Mouse (Mus musculus): ENCODE measurements around the gene Kif22. TPM values are rescaled to one million over a fixed set of nuclear protein-coding genes. Genes with fewer than 3 reads are reported as not detected.
A peak's percentile ranks its signal among the peaks of the same experiment; 100 is the strongest.
"Not testable (repeated sequence)": the region's sequence is repeated elsewhere in the genome, so short reads cannot be mapped to it uniquely, and the experiment has no call there.

The Kif22 gene
- 10 to 100 TPM; 38.7 to 48.2 TPM for polyA plus RNA-seq (2017; shearing (Covaris generic))

DNA sequence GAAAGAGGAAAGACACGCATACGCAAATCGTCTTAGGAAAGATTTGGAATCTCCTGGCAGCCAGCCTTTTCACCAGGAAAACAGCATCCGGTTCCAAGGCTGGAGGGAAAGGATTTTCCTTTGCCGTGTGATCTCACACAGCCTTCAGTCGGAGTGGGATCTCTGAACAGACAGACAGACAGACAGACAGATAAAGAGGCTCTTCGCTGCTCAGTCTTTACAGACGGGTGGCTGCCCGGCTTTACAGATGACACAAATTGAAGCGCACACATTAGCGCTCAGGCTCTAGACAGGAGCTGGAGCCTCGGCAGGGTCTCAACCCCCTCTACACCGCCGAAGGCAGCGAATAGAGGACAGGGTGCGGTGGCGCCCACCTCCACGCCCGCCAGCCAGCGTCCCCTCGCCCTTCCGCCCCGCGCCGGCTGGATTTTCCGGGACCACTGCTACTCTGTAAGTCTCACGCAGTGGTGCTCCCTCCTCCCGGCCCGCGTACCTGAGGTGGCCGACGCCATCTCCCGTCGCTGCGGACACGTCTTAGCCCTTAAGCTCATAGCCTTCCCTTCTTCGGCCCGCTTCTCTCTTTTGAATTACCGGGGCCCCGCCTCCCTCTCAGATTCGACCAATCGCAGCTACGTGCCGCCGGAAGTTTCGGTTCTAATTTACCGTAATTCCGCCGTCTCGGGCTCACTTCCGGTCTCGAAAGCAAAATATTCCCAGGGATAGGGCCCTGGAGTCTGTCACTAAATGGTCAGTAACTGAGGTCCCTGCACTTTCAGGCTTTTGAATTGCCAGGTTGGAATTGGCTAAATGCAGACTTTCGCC, at the start of gene Kif22:
Kif22 (minus strand) TSS at position 621 of the 822 bp plus-strand sequence.
- ATAC-seq, result peak; percentile 80

DNA sequence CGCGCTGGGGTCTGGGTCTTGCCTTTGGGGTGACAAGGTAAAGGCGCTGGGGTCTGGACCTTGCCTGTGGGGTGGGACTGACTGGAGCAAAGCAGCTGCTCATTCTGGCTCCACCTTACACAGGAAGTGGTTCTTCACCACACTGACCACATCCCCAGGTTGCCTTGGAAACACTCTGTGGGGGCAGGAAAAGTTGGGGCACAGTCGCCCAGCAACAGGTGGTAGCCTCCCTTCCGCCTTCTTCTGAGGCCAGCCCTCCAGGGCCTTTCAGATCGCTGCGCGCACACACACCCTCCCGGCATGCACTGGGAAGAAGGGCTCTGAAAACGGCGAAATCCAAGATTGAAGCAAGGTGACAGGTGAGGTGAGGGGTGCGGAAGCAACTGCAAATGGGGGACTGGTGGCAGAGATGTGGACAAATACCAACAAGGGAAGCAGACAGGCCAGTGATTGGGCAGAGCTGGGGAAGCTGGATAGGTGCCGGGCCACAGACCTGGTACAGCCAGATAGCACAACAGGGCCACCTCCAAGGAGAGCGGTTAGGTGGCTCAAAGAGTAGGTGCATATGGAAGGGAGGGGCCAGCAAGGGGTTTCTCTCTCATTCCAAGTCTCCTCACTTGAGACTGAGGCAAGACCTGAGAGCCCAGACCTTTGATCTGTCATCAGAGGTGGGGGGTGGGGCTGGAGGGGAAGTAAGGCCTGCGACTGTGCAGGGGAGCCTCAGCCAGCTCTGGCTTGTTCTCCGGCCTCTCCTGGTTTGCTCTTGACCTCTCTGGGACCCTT, 49.0 kb upstream of the Kif22 start, which contains the start of gene AI467606:
AI467606 (plus strand) TSS at position 246 of the 783 bp plus-strand sequence.
- ATAC-seq, result peak; percentile 95

DNA sequence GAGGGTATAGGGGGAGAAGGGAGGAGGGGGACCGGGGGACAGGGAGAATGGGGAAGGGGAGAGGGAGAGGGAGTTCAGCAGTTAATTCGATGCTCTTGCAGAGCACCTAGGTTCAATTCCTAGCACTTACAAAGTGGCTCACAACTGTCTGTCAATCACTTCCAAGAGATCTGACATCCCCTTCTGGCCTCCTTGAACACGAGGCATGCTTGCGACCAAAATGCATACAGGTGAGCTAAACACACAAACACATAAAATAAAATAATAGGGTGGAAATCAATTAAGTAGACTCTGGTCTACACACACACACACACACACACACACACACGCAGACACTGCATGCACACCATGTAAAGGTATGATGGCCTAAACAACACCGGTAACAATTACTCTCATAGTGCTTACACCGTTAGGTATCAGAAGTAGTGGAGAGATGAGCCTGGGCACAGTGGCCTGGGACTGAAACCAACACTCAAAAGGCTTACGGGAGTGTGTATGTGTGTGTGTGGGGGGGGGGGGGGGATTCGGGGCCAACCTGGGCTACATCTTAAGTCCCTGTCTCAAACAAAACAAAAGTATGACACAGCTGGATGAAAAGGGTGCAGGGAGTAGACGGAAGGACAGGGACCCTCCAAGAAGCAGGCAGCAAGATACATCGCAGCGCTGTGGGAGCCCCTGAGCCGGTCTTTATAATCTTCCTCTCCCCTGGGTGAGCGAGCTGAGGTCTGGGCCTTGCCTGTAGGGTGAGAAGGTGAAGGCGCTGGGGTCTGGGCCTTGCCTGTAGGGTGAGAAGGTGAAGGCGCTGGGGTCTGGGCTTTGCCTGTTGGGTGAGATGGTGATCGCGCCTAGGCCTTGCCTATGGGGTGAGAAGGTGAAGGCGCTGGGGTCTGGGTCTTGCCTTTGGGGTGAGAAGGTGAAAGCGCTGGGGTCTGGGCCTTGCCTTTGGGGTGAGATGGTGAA, 48.2 kb upstream of the Kif22 start:
- no peak for ATAC-seq

DNA sequence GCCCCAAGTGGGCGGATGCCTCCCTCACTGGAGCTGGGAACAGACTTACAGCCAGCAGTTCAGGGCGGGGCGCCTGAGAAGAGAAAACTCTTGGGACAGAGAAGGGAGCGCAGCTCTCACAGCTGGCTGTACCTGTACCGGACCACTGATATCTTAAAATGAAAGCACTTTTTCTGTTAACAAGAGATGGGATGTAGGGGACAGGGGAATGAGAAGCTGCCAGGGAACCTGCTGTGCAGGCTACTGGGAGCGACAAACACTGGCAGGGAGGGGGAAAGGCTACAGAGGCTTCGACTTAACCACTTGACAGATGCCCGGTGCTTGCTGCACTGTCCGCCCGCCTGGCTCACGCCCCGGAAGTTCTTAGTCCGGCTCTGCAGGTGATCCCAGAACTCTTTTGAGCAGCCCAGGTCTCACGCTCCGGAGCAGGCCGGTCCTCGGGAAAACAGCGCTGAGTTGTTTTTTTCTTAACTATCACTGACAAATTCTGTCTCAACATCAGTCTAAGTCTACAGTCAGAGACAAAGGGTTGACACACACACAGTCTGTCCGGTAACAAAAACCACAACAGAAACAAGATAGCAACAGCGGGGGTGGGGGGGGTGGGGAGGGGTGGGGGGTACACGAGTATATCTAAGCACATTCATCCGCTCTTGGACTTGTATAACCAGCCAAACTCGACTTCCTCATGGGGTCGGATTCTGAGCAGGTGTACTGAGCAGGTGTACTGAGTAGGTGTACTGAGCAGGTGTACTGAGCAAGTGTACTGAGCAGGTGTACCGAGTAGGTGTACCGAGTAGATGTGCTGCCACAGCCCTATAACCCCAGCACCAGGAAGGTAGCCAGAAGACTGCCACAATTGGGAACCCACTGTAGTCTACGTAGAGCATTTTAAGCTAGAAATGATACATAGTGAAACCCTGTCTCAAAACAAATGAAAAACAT, 46.9 kb upstream of the Kif22 start:
- no peak for ATAC-seq

DNA sequence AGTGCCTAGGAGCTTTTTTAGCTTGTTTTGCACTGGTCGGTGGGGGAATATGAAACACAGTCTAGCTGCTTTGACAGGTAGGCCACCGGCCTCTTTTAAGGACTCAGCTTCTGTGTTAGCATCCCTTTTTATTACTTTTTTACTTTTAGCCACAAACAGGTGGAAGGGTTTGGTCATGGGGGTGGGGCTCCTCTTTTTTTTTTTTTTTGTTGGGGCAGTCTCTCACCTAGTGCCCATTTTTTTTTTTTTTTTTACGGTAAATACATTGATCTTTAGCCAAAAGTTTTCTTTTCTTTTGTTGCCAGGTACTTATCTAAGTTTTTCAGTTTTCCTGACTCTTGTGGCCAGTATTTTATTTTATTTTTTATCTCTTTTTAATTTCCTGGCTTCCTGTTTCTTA, 45.8 kb upstream of the Kif22 start:
- no peak for ATAC-seq

DNA sequence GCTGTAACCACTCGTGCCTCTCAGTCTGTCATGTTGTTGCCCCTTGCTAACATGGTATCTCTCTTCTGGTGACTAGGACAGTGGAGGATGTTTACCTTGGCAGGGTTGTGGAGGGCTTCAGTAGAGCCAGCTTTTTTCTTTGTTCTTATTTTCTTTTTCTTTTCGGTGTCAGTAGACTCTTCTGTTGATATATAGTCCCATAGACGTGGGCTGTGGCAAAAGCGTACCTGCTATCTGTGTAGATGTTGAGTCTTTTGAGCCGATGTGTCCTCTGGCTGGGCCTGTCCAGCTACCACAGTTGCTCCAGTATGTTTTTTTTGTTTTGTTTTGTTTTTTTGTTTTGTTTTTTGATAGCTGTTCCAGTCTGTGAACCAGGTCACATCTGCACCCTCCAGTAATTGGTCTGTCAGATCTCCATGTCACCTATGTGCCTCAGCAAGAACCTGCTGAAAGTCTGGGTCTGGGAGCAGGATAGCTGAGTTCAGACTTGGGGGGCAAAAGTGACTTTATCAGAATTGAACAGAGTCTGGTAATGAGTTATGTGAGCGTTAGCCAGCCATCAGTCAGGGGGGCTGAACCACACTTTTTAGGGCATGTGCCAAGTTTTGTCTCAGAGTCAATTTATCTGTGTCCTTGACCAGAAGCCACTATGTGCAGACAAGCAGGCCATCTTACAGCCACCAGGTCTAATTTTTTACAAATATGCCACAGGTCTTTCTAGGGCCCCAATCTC, 45.2 kb upstream of the Kif22 start, which contains the start of gene Zg16:
Zg16 (minus strand) TSS at position 51 of the 733 bp plus-strand sequence.
- ATAC-seq, result not testable (repeated sequence)

DNA sequence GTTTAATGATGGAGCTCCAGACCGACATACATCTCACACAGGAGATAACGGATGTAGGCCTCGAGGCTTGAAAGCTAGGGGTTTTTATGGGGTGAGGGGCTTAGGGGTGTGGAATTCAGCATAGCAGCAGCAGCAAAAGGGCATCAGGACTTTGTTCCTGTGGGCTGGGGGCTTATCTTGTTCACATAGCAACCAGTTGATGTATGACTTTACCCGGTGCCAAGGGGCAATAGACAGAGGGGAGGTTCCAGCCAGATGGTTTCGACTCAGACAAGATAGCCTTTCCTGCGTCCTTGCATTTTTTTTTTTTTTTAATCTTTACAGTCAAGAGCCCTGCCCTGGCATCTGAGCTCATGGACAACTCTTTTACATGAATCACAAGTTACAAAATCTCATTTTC, 43.5 kb upstream of the Kif22 start:
- ATAC-seq, result not testable (repeated sequence)

DNA sequence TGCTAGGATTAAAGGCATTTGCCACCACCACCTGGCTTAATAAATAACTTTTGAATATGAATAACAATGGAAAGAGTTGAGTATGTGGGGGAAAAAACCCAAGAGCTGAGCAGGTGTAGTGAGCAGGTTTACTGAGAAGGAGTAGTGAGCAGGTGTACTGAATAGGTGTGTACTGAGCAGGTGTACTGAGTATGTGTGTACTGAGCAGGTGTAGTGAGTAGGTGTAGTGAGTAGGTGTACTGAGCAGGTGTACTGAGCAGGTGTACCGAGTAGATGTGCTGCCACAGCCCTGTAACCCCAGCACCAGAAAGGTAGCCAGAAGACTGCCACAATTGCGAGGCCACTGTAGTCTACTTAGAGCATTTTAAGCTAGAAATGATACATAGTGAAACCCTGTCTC, 42.5 kb upstream of the Kif22 start:
- ATAC-seq, result no peak

DNA sequence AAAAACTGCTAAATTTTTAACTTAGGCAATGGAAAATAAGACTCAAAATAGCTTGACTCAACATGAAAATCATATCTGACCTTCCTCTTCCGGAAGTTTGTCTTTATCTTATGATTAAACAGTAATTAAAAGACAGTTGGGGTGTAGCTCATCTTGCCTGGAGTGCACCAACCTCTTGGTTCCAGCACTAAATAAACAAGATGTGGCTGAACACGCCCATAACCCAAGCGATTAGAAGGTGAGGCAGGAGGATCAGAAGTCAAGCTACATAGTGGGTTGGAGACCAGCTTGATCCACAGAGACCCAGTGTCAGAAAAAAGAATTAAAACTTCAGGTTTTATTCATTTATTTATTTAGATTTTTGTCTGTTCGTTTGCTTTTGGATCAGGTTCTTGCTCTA, 41.4 kb upstream of the Kif22 start:
- peak; percentile 63 for ATAC-seq

DNA sequence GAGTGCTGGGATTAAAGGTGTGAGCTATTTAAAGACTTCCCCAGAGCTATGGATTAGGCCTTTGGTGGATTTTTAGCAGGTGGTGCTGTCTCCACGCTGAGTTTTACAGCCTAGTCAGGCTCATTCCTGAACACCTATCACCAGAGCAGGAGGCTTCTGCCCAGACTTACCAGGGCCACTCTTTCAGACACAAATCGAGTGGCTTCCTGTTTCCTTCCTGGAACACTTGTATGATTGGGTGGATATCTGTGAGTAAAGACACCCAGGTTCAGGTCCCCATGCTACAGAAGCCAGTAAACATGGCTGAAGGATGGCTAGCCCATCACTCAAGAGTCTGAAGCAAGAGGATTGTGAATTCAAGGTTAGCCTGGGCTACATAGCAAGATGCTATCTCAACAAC, 40.7 kb upstream of the Kif22 start:
- ATAC-seq, result no peak

DNA sequence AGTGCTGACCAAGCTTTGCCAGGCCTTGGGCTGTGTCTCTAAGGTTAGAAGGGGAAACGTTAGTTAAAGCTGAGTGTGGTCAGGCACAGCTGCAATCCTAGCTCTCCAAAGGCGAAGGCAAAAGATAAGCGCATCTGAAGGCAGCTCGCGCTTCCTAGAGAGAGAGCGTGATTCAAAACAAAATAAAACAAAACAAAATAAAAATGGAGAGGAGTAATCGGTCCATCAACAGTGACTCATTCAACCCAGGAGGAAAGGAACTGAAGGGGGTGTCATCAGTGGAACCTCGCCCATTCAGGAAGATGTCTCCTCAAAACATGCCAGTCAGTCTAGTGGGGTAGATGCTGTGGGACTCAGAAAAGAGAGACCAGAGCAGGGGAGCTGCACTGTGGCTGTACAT, 40.0 kb upstream of the Kif22 start:
- no peak for ATAC-seq

DNA sequence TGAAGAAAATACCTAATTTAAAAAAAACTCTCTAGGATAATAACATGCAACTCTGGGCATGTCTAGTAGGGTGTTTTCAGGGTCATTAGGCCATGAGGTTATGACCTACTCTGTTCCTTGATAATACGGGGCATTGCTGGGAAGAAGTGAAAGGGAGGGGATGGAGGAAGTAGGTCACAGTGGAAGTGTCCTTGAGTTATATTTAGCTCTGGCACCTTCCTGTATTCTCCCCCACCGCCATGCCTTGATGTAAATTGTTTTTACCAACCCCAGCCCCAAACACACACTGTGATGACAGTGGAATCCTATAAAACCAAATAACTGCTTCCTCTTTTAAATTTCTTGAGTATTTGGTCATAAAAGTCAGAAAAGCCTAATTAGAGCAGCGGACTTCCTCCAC, 37.8 kb upstream of the Kif22 start:
- ATAC-seq, result no peak

DNA sequence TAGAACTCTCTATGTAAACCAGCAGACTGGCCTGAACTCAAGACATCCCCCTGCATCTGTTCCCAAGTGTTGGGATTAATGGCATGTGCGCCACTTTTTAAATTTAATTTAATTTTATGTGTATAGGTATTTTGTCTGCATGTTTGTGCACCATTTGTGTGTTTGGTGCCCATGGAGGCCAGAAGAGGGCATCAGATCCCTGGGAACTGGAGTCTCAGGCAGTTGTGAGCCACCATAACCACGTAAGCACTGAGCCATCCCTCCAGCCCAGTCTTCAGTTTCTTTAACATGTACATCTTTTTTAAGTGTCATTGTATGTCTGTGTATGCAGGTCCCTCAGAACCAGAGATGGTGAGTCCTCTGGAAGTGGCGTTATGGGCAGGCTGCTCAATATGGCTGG, 35.4 kb upstream of the Kif22 start:
- no peak for ATAC-seq

DNA sequence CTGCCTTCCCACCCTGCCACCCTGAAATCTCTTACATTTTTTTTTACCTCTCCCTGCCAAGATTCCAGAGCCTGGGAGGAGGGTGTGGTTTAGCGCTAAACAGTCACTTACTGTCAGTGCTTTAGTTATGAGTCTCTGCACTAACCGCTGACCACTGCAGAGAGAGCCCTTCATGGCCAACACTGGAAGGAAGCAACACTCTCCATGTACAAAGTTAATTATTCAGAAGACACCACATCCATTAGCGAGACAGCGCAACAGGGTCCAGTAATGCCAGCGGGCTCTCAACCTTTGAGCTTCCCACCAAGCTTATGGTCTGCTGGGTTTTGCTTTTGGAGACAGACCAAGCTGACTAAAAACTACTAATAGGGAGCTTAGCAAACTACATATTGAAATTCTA, 33.9 kb upstream of the Kif22 start:
- ATAC-seq, result no peak

DNA sequence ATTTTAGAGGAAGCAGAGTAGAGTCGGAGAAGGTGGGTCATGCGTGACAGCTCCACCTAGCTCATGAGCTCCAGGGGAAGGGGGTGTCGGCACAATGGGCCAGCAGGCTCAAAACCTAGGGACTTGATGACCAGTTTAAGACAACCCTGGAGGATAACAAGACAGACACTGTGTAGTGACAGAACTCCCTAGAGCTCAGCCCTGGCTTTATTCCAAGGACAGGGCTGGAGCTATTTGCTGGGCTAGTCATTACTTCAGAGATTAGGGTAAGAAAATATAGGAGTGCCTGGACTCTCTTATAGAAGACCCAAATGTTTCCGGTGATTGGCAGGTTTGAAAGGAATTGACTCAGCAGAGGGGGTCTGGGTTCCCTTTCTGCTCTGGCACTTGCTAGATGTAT, 30.9 kb upstream of the Kif22 start:
- ATAC-seq, result no peak

DNA sequence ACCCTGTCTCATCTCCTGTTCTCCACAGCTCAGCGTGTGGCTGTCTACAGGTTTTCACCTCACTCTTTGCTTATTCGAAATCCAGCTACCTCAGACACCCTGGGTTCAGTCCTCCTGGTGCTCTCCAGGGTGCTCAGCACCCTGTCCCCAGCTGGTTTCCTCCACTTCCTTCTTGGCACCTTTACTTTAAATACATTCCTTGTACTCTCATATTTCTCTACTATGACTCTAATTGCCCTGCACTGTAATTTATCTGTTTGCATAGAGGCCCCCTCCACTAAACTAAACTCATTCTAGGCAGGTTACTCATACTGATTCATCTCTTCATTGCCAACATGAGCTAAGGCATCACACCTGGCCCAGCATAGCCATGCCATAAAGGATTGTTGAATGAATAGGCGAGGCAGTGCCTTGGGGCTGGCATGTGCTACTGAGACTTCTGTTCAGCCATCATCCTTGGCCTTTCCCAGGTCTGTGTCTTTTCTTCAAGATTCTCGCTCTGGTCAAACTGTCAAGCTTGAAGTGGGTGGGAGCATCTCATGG, 28.7 kb upstream of the Kif22 start:
- no peak for ATAC-seq

DNA sequence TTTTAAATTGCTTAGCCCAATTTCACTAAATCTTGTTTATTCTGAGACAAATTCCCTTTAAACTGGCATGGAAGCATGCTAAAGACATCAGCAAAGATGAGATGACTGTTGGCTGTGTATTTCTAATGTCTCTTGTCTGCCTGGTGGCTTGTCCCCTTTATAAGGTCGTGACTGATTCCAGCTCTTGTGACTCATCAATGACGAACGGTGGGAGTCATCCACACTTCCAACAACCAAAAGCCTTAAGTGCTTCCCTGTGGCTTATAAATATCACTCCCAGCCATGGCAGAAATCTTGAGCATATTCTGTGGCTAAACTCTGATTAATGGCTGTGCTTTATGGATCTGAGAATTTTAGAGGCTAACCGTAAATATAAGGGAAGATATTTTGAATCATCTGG, 24.0 kb upstream of the Kif22 start:
- ATAC-seq, result no peak

DNA sequence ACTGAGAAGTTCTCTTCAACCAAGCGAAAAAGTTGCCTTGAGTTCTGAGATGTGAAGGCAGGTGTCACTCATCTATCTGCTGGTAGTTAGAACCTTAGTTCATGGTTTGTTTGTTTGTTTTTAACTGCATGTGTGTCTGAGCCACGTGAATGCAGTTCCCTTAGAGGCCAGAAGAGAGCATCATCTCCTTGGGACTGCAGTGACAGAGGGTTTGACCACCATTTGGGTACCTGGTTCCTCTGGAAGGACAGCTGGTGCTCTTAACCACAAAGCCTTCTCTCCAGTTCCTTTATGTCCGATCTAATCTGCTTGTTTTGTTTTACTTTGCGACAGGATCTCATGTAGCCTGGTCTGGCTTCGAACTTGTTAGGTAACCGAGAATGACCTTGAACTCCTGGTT, 23.3 kb upstream of the Kif22 start:
- no peak for ATAC-seq

DNA sequence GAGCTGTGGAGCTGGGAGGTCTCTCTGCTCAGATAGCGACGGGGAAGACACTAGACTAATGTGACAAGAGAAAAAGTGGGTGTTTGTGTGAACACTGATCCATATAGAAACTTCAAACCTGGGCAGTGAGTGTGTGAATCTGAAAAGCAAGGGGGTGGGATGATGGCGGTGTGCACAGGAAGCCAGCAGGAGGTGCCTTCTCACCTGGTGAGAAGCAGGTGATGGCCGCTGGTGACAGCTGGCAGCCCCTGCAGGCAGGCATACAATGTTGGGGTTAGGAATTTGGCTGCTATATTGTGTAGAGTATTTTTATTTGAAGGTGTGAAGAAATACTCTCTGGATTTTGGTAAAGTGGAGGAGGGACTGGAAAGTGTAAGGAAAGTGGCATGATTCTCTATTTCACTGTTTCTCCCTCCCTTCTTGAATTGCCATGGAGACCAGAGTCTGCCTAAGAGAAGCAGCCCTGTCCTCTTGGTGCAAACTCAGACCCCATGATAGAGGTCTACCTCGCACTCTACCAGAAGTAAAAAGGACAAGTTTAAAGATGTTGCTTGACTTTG, 12.8 kb upstream of the Kif22 start:
- ATAC-seq, result no peak

DNA sequence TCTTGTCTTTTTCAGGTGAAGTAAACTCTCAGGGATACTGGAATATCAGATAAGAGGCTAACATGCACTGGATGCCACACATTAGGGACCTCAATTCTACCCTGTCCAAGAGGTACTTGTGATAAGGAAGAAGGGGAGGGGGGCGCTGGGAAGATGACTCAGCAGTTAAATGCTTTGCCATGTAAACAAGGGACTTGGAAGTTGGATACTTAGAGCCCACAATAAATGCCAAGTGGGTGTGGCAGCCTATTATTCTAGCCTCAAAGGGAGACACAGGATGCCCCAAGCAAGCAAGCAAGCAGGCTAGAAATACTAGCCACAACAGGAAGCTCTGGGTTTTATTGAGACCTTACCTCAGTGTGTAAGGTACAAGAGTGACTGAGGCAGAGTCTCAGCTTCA, 11.0 kb downstream of the Kif22 start:
- peak; percentile 61 for ATAC-seq
